Mouse (Mus musculus): Measurements from ENCODE around the gene Negr1.

Negr1 gene

GRCm38 (mm10) chr3:156690059-156690605, 128.5 kb downstream of the Negr1 start:
- peak; percentile 17 for DNase-seq (ENCODE audit: low spot score)

GRCm38 (mm10) chr3:156698687-156699086, 137.1 kb downstream of the Negr1 start:
- no peak for DNase-seq (ENCODE audit: low spot score)

- DNase-seq (ENCODE audit: low spot score) = no peak
Measured at GRCm38 (mm10) chr3:156703241-156703640, 141.6 kb downstream of the Negr1 start.

GRCm38 (mm10) chr3:156710240-156710639, 148.6 kb downstream of the Negr1 start:
- no peak for DNase-seq (ENCODE audit: low spot score)

GRCm38 (mm10) chr3:156710693-156711092, 149.1 kb downstream of the Negr1 start:
- DNase-seq (ENCODE audit: low spot score) = no peak

- DNase-seq (ENCODE audit: low spot score) = no peak
Measured at GRCm38 (mm10) chr3:156736335-156736734, 174.7 kb downstream of the Negr1 start.

GRCm38 (mm10) chr3:156739529-156739928, 177.9 kb downstream of the Negr1 start:
- DNase-seq (ENCODE audit: low spot score) = peak; percentile 18

GRCm38 (mm10) chr3:156743266-156743665, 181.7 kb downstream of the Negr1 start:
- DNase-seq (ENCODE audit: low spot score) = no peak

GRCm38 (mm10) chr3:156745218-156745770, 183.7 kb downstream of the Negr1 start:
- no peak for DNase-seq (ENCODE audit: low spot score)

GRCm38 (mm10) chr3:156747456-156747855, 185.9 kb downstream of the Negr1 start:
- DNase-seq (ENCODE audit: low spot score) = no peak

- DNase-seq (ENCODE audit: low spot score) = no peak
Measured at GRCm38 (mm10) chr3:156753780-156754373, 192.3 kb downstream of the Negr1 start.

GRCm38 (mm10) chr3:156754790-156755530, 193.4 kb downstream of the Negr1 start:
- DNase-seq (ENCODE audit: low spot score) = no peak

- DNase-seq (ENCODE audit: low spot score) = no peak
Measured at GRCm38 (mm10) chr3:156765015-156765414, 203.4 kb downstream of the Negr1 start.

- no peak for DNase-seq (ENCODE audit: low spot score)
Measured at GRCm38 (mm10) chr3:156766171-156766845, 204.7 kb downstream of the Negr1 start.

GRCm38 (mm10) chr3:156771626-156772025, 210.0 kb downstream of the Negr1 start:
- no peak for DNase-seq (ENCODE audit: low spot score)

GRCm38 (mm10) chr3:156772057-156772456, 210.5 kb downstream of the Negr1 start:
- DNase-seq (ENCODE audit: low spot score) = no peak

- DNase-seq (ENCODE audit: low spot score) = no peak
Measured at GRCm38 (mm10) chr3:156784309-156784852, 222.8 kb downstream of the Negr1 start.

GRCm38 (mm10) chr3:156786355-156786754, 224.8 kb downstream of the Negr1 start:
- no peak for DNase-seq (ENCODE audit: low spot score)

GRCm38 (mm10) chr3:156791234-156791633, 229.6 kb downstream of the Negr1 start:
- no peak for DNase-seq (ENCODE audit: low spot score)

GRCm38 (mm10) chr3:156792743-156793142, 231.1 kb downstream of the Negr1 start:
- no peak for DNase-seq (ENCODE audit: low spot score)

- no peak for DNase-seq (ENCODE audit: low spot score)
Measured at GRCm38 (mm10) chr3:156794091-156794490, 232.5 kb downstream of the Negr1 start.

- no peak for DNase-seq (ENCODE audit: low spot score)
Measured at GRCm38 (mm10) chr3:156794610-156795009, 233.0 kb downstream of the Negr1 start.

All from left cerebral cortex, adult 11 months (tissue).